Comparison of ENCODE assay signal across 23 mouse cellular contexts in the genomic region with DNA sequence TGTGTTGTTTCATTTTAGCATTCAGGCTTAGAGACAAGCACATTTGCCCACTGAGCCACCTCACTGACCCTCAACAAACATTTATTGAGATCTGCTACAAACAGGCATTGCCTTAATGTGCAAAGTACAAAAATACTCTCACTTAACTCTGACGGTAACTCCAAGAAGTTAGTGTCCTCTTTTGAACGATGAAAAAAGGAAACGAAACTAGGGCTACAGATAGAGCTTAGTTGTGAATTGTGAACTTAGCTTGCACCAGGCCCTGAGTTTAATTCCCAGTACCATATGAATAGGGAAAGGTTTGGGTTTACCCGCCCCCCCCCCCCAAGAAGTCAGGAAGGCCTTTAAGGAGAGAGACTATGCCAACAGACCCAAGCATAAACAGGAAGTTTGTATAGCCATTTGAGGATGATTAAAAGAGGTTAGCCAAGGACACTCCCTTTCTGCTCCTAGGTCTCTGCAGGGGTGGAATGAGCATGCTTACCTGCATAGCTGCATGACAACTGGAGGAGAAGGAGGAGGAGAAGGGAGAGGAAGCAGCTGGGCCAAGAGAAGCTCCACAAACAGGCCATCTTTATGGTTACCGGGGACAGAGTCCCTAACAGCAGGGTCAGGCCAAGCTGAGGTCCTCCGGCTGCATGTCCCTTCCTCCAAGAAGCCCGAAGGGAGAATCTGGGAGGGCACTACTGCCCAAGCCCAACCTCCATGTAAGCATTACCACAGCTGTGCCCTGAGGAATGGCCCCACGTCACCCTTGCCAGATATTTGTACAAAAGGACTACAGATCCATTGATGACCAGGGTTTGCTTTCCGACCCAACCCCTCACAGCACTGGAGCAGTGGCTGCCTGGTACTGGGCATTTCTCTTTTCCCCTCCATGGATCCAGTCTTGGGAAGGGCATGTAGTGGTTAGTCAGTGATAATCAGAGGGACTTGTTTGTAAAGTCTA. TPM values are rescaled to one million over a fixed set of nuclear protein-coding genes. Genes with fewer than 3 reads are reported as not detected.
DNase-seq lines count a peak whose midpoint lies in the region; ATAC-seq and TF ChIP-seq lines count a peak whose summit lies in the region.
"Had no signal": no experiment of that assay in that cellular context is flagged by ENCODE, and none has a peak within 500 bp of the region (broad histone marks: within the 10 kb centered on the region; RNA-seq: fewer than 3 reads in every experiment).

A gene (minus strand): TSS at position 771 of the 949 bp plus-strand sequence.

- no peak within 1 kb of the TSS for H3K9ac ChIP-seq in hindbrain, embryonic 12.5 days
- H3K9ac ChIP-seq: liver, embryonic 12.5 days; lung, embryonic 15.5 days had no signal

- H3K27ac ChIP-seq in left cerebral cortex, adult 2 months = peak within 1 kb of the TSS; percentile 55
- no peak within 1 kb of the TSS for H3K27ac ChIP-seq in hindbrain, embryonic 12.5 days
- H3K27ac ChIP-seq: liver, embryonic 12.5 days; lung, embryonic 15.5 days had no signal

- no peaks in the 10 kb centered on the region for H3K27me3 ChIP-seq in hindbrain, embryonic 12.5 days
- H3K27me3 ChIP-seq: liver, embryonic 12.5 days; lung, embryonic 15.5 days had no signal

- no peaks in the 10 kb centered on the region for H3K9me3 ChIP-seq in hindbrain, embryonic 12.5 days (replicated peaks)
- H3K9me3 ChIP-seq: liver, embryonic 12.5 days; lung, embryonic 15.5 days; megakaryocyte, embryonic 14.5 days had no signal

- no peaks in the 10 kb centered on the region for H3K4me1 ChIP-seq in hindbrain, embryonic 12.5 days
- H3K4me1 ChIP-seq: liver, embryonic 12.5 days had no signal

- no peak for ATAC-seq in hindbrain, embryonic 12.5 days (ENCODE audit: low FRiP score)
- ATAC-seq: forebrain, embryonic 14.5 days; liver, embryonic 12.5 days had no signal

- WGBS in hindbrain, embryonic 12.5 days = 75% methylated on average over 9 of the region's 9 CpGs

- H3K4me3 ChIP-seq in left cerebral cortex, adult 2 months = peak within 1 kb of the TSS; percentile 17
- no peak within 1 kb of the TSS for H3K4me3 ChIP-seq in hindbrain, embryonic 12.5 days
- H3K4me3 ChIP-seq: liver, embryonic 12.5 days; lung, embryonic 15.5 days; megakaryocyte, embryonic 14.5 days had no signal

- no peak within 1 kb of the TSS for H3K4me2 ChIP-seq in hindbrain, embryonic 12.5 days (replicated peaks)
- H3K4me2 ChIP-seq: liver, embryonic 12.5 days; lung, embryonic 15.5 days had no signal

- TF ChIP-seq CTCF in left cerebral cortex, adult 2 months (IDR thresholded peaks at IDR 0.05) = no peak

- no peaks in the 10 kb centered on the region for H3K36me3 ChIP-seq in hindbrain, embryonic 12.5 days
- H3K36me3 ChIP-seq: liver, embryonic 12.5 days; lung, embryonic 15.5 days had no signal

- DNase-seq in cerebellum, adult 11-12 months = peak; percentile 21
- DNase-seq in cerebellum, adult 8-10 months = no peak
- DNase-seq in right cerebral cortex, adult 18-20 months = peak; percentile 46
- DNase-seq in right cerebral cortex, postnatal 25 days = no peak
- peak in 1 of 2 experiments; percentile 11 for DNase-seq in left cerebral cortex, adult 2 months (ENCODE audit: extremely low spot score in 1 of 2, low spot score in 2 of 2)
- DNase-seq in lung, postnatal 10 days = no peak
- DNase-seq in testis, postnatal 14 days (ENCODE audit: low spot score) = no peak
- DNase-seq: cerebellum, adult 9-10 months; embryo, embryonic 11 days; kidney, adult 8-10 months; retina, postnatal 1 day; thymus, postnatal 36 days had no signal

- intact Hi-C loops in left cerebral cortex, adult 2 months (cut with DNase I) = no loop called here

RNA-seq across cellular contexts. Expression of the gene that starts here (rescaled TPM):
- total RNA-seq in left cerebral cortex, adult 2 months (2021) = 10 to 100 TPM; 29.1 to 29.2 TPM
- 0.85 and 1.3 TPM in 2 replicates for polyA plus RNA-seq in hindbrain, embryonic 12.5 days (2016; fragmentation: Nextera tagmentation; extraction: Ambion mirVana)
- total RNA-seq: adrenal gland, adult 18-20 months; gastrocnemius, adult 8-10 months; heart, postnatal 25 days; monocyte, adult 5-6 weeks had no signal
- polyA plus RNA-seq: large intestine, adult 2 months; liver, embryonic 12.5 days; stomach, embryonic 16.5 days had no signal

Comparison
In these comparisons a context has a peak if more than half of its experiments do, and no peak if none do; other contexts are left out.
1. DNase-seq: peak in cerebellum, adult 11-12 months (single experiment) and right cerebral cortex, adult 18-20 months (single experiment); none in cerebellum, adult 8-10 months (single experiment), right cerebral cortex, postnatal 25 days (single experiment), lung, postnatal 10 days (single experiment) and testis, postnatal 14 days (single experiment).